Mouse (Mus musculus): ENCODE data around the gene Lonp2.

The Lonp2 gene

GRCm38 (mm10) chr8:86623911-86624731, at the start of gene Lonp2:
TSS of gene Lonp2 (plus strand) at chr8:86624043.
- DNase-seq = peak; percentile 98

- no peak for DNase-seq
Observed at GRCm38 (mm10) chr8:86577547-86577946, 46.3 kb upstream of the Lonp2 start.

- peak; percentile 54 for DNase-seq
Observed at GRCm38 (mm10) chr8:86578076-86578475, 45.8 kb upstream of the Lonp2 start.

GRCm38 (mm10) chr8:86578693-86579092, 45.1 kb upstream of the Lonp2 start:
- DNase-seq = no peak

GRCm38 (mm10) chr8:86580458-86580857, 43.4 kb upstream of the Lonp2 start, which contains the start of gene Abcc12:
TSS of gene Abcc12 (minus strand) at chr8:86580686.
- no peak for DNase-seq

GRCm38 (mm10) chr8:86581921-86582331, 41.9 kb upstream of the Lonp2 start:
- no peak for DNase-seq

- peak; percentile 83 for DNase-seq
Observed at GRCm38 (mm10) chr8:86585118-86585517, 38.7 kb upstream of the Lonp2 start.

GRCm38 (mm10) chr8:86585532-86585931, 38.3 kb upstream of the Lonp2 start:
- DNase-seq = peak; percentile 84

- DNase-seq = no peak
Observed at GRCm38 (mm10) chr8:86586058-86586457, 37.8 kb upstream of the Lonp2 start.

- DNase-seq = no peak
Observed at GRCm38 (mm10) chr8:86586642-86587041, 37.2 kb upstream of the Lonp2 start.

GRCm38 (mm10) chr8:86588338-86588737, 35.5 kb upstream of the Lonp2 start:
- no peak for DNase-seq

- no peak for DNase-seq
Observed at GRCm38 (mm10) chr8:86593099-86593498, 30.7 kb upstream of the Lonp2 start.

GRCm38 (mm10) chr8:86594159-86594796, 29.6 kb upstream of the Lonp2 start:
- peak; percentile 88 for DNase-seq

- DNase-seq = no peak
Observed at GRCm38 (mm10) chr8:86595671-86596070, 28.2 kb upstream of the Lonp2 start.

GRCm38 (mm10) chr8:86597681-86598080, 26.2 kb upstream of the Lonp2 start:
- DNase-seq = peak; percentile 92

- no peak for DNase-seq
Observed at GRCm38 (mm10) chr8:86599299-86599698, 24.5 kb upstream of the Lonp2 start.

GRCm38 (mm10) chr8:86600311-86600710, 23.5 kb upstream of the Lonp2 start:
- no peak for DNase-seq

GRCm38 (mm10) chr8:86603174-86603573, 20.7 kb upstream of the Lonp2 start:
- no peak for DNase-seq

- no peak for DNase-seq
Observed at GRCm38 (mm10) chr8:86604676-86605075, 19.2 kb upstream of the Lonp2 start.

- no peak for DNase-seq
Observed at GRCm38 (mm10) chr8:86613798-86614197, 10.0 kb upstream of the Lonp2 start.

GRCm38 (mm10) chr8:86615095-86615769, 8.6 kb upstream of the Lonp2 start:
- no peak for DNase-seq

GRCm38 (mm10) chr8:86617759-86618387, 6.0 kb upstream of the Lonp2 start:
- DNase-seq = no peak

GRCm38 (mm10) chr8:86623551-86623910, 312 bp upstream of the Lonp2 start:
- no peak for DNase-seq

Data from kidney, adult 9 months (tissue).